Mouse (Mus musculus) liver, embryonic 16.5 days (tissue): ENCODE measurements around the gene Olfr308. TPM values are rescaled to one million over a fixed set of nuclear protein-coding genes. Genes with fewer than 3 reads are reported as not detected.

Experiments
- microRNA-seq: library from miRNA; unstranded; fragments of <30 nt; microRNA quantifications from one replicate; pipeline ENCODE4, GENCODE M21; 2016
- polyA plus RNA-seq: library from polyadenylated mRNA; unstranded; fragments of >200 nt; fragmentation: Nextera tagmentation; extraction: Ambion mirVana; gene quantifications from 2 replicates; pipeline ENCODE4 v1.2.1, GENCODE M21; 2015

The Olfr308 gene
- polyA plus RNA-seq, 1 experiment from 2014 or later, result not detected

Small RNAs within 50 kb of the gene (microRNA-seq; reads per million reads assigned to microRNA genes)
- gene Gm23192, result not detected

Other genes with a start within 250 kb of the Olfr308 start
- not detected in 2 replicates for gene Vmn2r75, start 153.9 kb downstream of the Olfr308 start, polyA plus RNA-seq
- not detected in 2 replicates for gene Vmn2r76, start 79.3 kb downstream of the Olfr308 start, polyA plus RNA-seq
- gene Olfr310, start 48.5 kb downstream of the Olfr308 start, polyA plus RNA-seq, result not detected in 2 replicates
- gene Olfr309, start 11.9 kb downstream of the Olfr308 start, polyA plus RNA-seq, result not detected in 2 replicates
- gene Olfr307, start 12.0 kb upstream of the Olfr308 start, polyA plus RNA-seq, result not detected in 2 replicates
- not detected in 2 replicates for gene Olfr305, start 41.3 kb upstream of the Olfr308 start, polyA plus RNA-seq
- gene Olfr304, start 61.0 kb upstream of the Olfr308 start, polyA plus RNA-seq, result not detected in 2 replicates
- not detected in 2 replicates for gene Olfr303, start 72.2 kb upstream of the Olfr308 start, polyA plus RNA-seq
- not detected in 2 replicates for gene Olfr301, start 78.2 kb upstream of the Olfr308 start, polyA plus RNA-seq
- not detected in 2 replicates for gene Olfr299, start 134.3 kb upstream of the Olfr308 start, polyA plus RNA-seq
- not detected in 2 replicates for gene Olfr298, start 166.9 kb upstream of the Olfr308 start, polyA plus RNA-seq
- gene Olfr297, start 194.3 kb upstream of the Olfr308 start, polyA plus RNA-seq, result not detected in 2 replicates